Mouse (Mus musculus) thymus, adult 2 months (tissue): ENCODE results near the gene Stx8. TPM values are rescaled to one million over a fixed set of nuclear protein-coding genes. Genes with fewer than 3 reads are reported as not detected.

Experiments used
- DNase-seq: peaks from one replicate; pipeline ENCODE4 v3.0.0; 2021
- H3K27ac ChIP-seq: fragments of 200-500 bp; 2 replicates; pipeline ENCODE4 v1.5.1; 2012; ENCODE audit warnings: low read length, control low read depth; ENCODE audit not compliant: control insufficient read depth, insufficient read depth
- H3K27me3 ChIP-seq: fragments of 200-500 bp; 2 replicates; pipeline ENCODE4 v1.6.1; 2012; ENCODE audit warnings: mild to moderate bottlenecking, low read length, moderate library complexity, mixed read lengths; ENCODE audit not compliant: control insufficient read depth, insufficient read depth
- H3K36me3 ChIP-seq: fragments of 200-500 bp; 2 replicates; pipeline ENCODE4 v1.6.1; 2012; ENCODE audit warnings: mild to moderate bottlenecking, low read length, moderate library complexity; ENCODE audit not compliant: control insufficient read depth, insufficient read depth
- H3K4me1 ChIP-seq: fragments of 200-500 bp; replicated peaks from 2 replicates; pipeline ENCODE4 v1.6.1; 2012; ENCODE audit warnings: low read length; ENCODE audit not compliant: control insufficient read depth, insufficient read depth
- H3K4me3 ChIP-seq: fragments of 200-500 bp; 2 replicates; pipeline ENCODE4 v1.5.1; 2012; ENCODE audit warnings: mild to moderate bottlenecking, low read length, control low read depth, moderate library complexity; ENCODE audit not compliant: control insufficient read depth, insufficient read depth
- CTCF ChIP-seq: fragments of 200-500 bp; IDR thresholded peaks from 2 replicates; pipeline ENCODE4 v1.5.1; 2012; ENCODE audit warnings: mild to moderate bottlenecking, control low read depth, low read length, moderate library complexity, borderline replicate concordance; ENCODE audit not compliant: control insufficient read depth, poor library complexity, insufficient read depth; ENCODE audit errors: extremely low read depth
- POLR2A ChIP-seq: fragments of 200-500 bp; IDR thresholded peaks from 2 replicates; pipeline ENCODE4 v1.6.1; 2012; ENCODE audit warnings: mild to moderate bottlenecking, low read length, control low read depth, moderate library complexity; ENCODE audit not compliant: control insufficient read depth, poor library complexity, insufficient read depth; ENCODE audit errors: extremely low read depth
- WGBS: fragments of 180-500 bp; shearing (Covaris S2); methylation state at CpG from one replicate; pipeline ENCODE4 v1.1.7; 2018; 5-methylcytosine and 5-hydroxymethylcytosine counted together
- polyA plus RNA-seq: library from polyadenylated mRNA; depleted of rRNA; stranded (reverse); fragments of >200 nt; gene quantifications from 2 replicates; pipeline ENCODE4 v1.2.3, GENCODE M21; 2012; rRNA removed

The Stx8 gene
- polyA plus RNA-seq, 1 experiment: 8.2 TPM

DNA sequence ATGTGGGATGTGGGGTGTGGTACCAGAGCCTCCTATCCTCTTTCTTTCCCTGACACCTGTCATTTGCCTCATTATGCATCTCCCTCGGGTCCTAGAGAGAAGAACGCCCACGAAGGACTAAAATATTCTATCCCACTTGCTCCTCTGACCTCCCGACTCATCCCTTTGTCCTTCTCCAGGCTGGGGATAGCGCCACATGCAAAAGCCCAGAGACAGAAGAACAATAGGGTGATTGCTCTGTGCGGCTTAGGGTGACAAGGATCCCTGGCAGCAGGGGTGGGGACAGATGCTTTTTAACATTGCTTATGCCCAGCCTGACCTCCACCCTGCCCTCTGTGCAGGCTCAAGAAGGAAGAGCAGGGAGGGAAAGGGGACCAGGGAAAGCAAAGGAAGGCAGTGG is 281.9 kb downstream of the Stx8 start:
- TF ChIP-seq POLR2A: no peak
- TF ChIP-seq CTCF: no peak
- H3K4me3 ChIP-seq: no peak overlapping the region
- peaks cover 10% of the 10 kb centered on the region for H3K36me3 ChIP-seq
- H3K4me1 ChIP-seq: peaks cover 13% of the 10 kb centered on the region
- H3K27ac ChIP-seq: no peak overlapping the region
- WGBS: 82% methylated on average over 6 of the region's 6 CpGs
- DNase-seq: no peak
- no peaks in the 10 kb centered on the region for H3K27me3 ChIP-seq

DNA sequence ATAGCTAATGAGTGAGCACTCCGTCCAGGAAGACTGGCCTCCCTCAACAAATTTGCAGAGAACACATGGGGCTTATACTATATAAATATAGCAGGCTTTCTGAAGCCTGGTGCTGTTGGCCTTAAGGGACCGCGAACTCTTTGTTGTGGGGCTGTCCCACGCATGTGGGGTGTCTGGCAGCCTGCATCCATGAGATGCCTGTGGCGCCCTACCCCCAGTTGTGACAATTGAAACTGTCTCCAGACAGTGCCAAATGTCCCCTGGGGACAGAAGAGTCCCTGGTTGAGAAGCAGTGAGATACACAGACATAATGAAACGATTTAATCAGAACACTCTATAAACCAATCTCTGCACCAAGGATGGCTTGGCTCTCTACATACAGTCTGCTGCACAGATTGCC is 284.1 kb downstream of the Stx8 start:
- TF ChIP-seq POLR2A (no peak), CTCF (no peak)
- no peak overlapping the region for H3K27ac ChIP-seq

DNA sequence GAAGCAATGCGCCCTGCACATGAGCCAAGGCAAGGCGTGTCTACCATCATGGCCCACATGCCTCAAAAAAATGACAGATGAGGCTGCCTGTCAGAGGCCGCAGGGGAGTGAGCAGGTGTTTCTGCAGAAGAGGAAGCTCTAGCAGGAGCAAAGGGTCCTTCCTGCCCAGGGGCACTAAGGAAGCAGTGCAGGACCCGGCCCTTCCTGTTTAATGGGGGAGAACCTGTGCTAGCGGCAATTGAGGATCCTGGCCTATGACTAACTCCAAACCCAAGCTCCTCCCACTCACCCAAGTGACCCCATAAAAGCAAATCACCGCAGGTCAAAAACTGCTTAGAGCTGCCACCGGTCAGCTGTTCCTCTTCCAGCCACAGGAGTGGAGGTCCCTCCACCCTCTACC is 287.5 kb downstream of the Stx8 start:
- Histone ChIP-seq H3K4me1 (peaks cover 16% of the 10 kb centered on the region), H3K27me3 (no peaks in the 10 kb centered on the region), H3K36me3 (0 out of 2 replicates have a peak, but pooled peaks cover 13% of the 10 kb centered on the region), H3K27ac (no peak overlapping the region), H3K4me3 (no peak overlapping the region)
- 27% methylated on average over 7 of the region's 7 CpGs for WGBS
- peak; percentile 51 for DNase-seq
- TF ChIP-seq POLR2A: no peak
- 0 out of 2 replicates have a peak, but pooled peaks have one; percentile 17 for TF ChIP-seq CTCF

More for the DNA sequence above, 284.1 kb downstream of the Stx8 start:
- 92% methylated on average over 6 of the region's 6 CpGs for WGBS
- DNase-seq: no peak
- Histone ChIP-seq H3K4me1 (peaks cover 19% of the 10 kb centered on the region), H3K4me3 (no peak overlapping the region), H3K27me3 (no peaks in the 10 kb centered on the region), H3K36me3 (peaks cover 13% of the 10 kb centered on the region)

Other genes starting within 250 kb of the Stx8 start
- 0.04 TPM in 1 of 2 replicates, not detected in the other for gene Glp2r, start 195.0 kb upstream of the Stx8 start, polyA plus RNA-seq
- gene Gsg1l2, start 191.6 kb upstream of the Stx8 start, polyA plus RNA-seq: 0.10 TPM in 1 of 2 replicates, not detected in the other
- gene Dhrs7c, start 168.0 kb upstream of the Stx8 start, polyA plus RNA-seq: 0.73 and 8.7 TPM in 2 replicates
- 0.28 and 0.36 TPM in 2 replicates for gene Usp43, start 44.0 kb upstream of the Stx8 start, polyA plus RNA-seq
- 0.19 and 0.20 TPM in 2 replicates for gene Cfap52, start 542 bp upstream of the Stx8 start, polyA plus RNA-seq